Mouse (Mus musculus) telencephalon, adult 2 months (tissue): Measurements from ENCODE around the gene Cela1.

Source experiments
- DNase-seq: peaks from one replicate; pipeline ENCODE4 v3.0.0-alpha.2; 2011; ENCODE audit warnings: low read depth, low spot score

Cela1 gene

GRCm38 (mm10) chr15:100705376-100705775 lies 17.7 kb upstream of the Cela1 start:
- DNase-seq = no peak

DNA sequence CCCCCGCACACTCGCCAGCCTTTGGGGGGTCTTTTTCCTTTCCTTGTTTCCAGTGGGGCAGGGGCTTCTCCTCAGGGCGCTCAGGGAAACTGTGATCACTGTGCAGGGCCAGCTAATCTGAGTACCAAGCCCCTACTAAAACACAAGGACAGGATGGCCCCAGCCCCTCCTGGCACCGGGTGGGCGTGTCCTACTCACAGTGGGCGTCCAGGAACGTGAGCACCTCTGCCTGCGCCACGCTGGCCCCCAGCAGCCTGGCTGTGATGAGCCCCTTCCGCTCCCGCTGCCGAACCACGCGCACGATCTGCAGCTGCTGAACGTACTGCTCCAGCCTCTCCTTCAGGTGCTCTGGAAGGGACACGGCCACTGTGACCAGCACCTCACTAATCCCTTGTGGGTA lies 16.2 kb upstream of the Cela1 start:
- no peak for DNase-seq

GRCm38 (mm10) chr15:100701856-100702255 lies 14.1 kb upstream of the Cela1 start:
- no peak for DNase-seq

GRCm38 (mm10) chr15:100701108-100701507 lies 13.4 kb upstream of the Cela1 start:
- peak; percentile 16 for DNase-seq

- no peak for DNase-seq
Observed at GRCm38 (mm10) chr15:100700424-100700823, 12.7 kb upstream of the Cela1 start.

GRCm38 (mm10) chr15:100699386-100699785 lies 11.7 kb upstream of the Cela1 start:
- no peak for DNase-seq

DNA sequence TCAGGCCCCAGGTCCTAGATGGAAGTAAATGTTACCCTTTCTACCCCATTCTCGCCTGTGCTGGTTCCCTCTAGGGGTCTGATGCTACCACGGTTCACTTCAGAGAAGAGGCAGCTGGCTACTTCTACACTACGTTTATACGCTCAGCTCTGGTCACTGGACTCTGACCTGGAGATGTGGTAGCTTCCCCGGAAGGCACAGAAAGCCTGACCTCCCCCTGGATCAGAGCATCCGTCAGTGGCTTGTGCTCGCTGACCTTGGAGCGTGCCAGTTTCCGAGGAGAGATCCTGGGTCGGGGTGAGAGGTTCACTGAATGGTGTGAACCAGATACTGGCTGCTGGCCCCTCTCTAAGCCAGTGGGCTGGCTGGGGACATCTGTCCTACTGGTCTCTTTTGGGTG lies 10.4 kb upstream of the Cela1 start:
- DNase-seq = no peak

DNA sequence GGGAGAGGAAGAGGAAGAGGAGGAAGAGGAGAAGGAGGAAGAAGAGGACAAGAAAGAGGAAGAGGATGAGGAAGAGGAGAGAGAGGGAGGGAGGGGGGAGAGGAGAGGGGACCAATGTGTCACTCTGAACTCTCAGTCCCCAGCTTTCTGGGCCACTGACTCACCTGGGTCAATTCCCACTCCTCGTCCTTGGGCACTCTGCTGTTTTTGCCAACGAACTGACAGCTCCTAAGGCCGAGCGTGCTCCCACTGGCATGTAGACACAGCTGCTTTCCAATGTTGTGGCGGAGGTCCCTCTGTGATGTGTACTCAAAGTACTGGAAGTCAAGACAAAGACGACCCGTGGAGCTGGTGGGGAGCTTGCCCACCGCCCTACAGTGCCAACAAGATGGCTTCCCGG lies 6.7 kb upstream of the Cela1 start:
- DNase-seq = no peak

DNA sequence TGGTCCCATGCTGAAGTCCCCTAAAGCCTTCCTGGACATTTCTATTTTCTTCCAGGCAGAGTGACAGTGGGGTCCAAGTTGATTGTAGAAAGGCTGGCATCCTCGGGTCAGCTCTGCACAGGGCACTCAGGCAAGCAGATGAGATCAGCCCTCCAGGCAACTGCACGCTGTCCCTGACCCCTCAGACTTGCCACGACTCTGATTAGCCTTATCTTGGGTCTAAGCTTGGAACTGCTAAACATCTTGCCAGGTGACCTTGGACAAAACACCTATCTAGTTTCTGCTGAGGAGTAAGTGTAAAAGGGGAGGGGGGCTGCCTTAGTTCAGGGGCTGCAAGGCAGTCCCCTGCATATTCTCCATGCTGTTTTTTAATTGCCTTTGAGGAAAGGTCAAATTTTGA lies 4.3 kb upstream of the Cela1 start:
- DNase-seq = no peak

DNA sequence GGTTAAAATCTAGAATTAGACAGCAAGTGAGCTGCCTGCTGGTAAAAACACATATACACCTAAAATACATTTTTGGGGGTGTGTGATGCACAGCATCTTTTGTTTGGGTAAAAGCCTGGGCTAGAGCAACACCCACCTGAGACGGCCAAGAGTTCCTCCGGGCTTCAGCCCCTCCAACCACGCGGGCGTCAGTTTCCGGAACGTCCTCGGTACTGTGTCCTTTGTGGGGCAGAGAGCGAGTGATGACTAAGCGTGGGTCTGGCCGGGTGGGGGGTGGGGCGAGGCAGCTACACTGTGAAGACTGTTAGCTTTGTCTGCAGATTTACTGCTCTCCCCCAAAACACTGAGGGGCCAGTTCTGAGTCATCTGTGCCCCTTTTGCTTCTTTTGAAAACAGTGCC lies 732 bp downstream of the Cela1 start:
- DNase-seq = peak; percentile 29

DNA sequence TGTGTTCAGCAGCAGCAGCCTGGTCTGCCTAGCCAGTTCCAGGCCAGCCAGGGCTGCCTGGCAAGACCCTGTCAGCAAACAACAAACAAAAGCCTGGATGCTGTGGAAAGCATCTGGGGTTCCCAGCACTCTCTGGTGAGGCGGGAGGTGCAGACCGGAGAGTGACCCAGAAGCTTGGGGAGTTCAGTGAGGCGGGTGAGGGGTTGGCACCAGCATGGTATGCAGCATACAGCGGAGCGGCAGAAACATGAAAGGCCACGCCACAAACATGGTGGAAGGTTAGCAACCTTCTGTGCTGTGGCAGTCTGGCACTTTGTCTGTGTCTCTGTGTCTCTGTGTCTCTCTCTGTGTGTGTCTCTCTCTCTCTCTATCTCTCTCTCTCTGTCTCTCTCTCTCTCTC lies 1.3 kb downstream of the Cela1 start:
- DNase-seq = no peak

DNA sequence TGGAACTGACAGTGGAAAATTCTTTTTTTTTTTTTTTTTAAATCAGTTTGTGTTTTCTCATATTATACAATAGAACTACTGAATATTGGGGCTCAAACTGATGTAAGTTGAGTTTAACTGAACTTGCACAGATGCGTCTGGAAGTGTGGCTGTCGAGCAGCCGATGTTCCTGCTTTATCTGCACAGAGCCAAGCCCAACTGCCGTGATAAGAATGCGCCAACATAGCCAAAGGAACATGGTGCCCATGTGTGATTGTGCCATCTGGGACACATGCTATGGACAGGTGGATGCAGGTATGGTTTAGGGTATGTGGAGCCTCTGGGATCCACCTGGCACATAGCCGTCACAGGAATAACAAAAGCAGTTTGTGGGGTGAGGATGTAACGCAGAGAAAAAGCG lies 1.9 kb downstream of the Cela1 start:
- no peak for DNase-seq

- no peak for DNase-seq
Observed at GRCm38 (mm10) chr15:100685255-100685654, 2.5 kb downstream of the Cela1 start.

- no peak for DNase-seq
Observed at GRCm38 (mm10) chr15:100684450-100684849, 3.3 kb downstream of the Cela1 start.

GRCm38 (mm10) chr15:100683041-100683440 lies 4.7 kb downstream of the Cela1 start:
- peak; percentile 66 for DNase-seq

DNA sequence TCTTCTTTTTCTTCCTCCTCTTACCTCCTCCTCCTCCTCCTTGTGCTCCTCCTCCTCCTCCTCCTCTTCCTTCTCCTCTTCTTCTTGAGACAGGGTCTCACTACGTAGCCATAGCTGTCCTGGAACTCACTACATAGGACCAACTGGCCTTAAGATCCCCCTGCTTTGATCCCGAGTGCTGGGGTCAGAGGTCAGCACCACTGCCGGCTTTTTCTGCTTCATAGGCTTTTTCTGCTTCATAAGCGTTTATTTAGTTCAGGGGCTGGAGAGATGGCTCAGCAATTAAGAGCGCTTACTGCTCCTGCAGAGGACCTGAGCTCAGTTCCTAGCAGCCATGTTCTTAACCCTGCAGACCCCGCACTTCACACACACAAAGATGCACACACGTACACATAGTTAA lies 6.0 kb downstream of the Cela1 start:
- no peak for DNase-seq

GRCm38 (mm10) chr15:100680381-100680780 lies 7.3 kb downstream of the Cela1 start:
- no peak for DNase-seq

GRCm38 (mm10) chr15:100679005-100679404 lies 8.7 kb downstream of the Cela1 start:
- no peak for DNase-seq

GRCm38 (mm10) chr15:100678581-100678980 lies 9.1 kb downstream of the Cela1 start:
- DNase-seq = no peak

GRCm38 (mm10) chr15:100677675-100678074 lies 10.0 kb downstream of the Cela1 start:
- DNase-seq = no peak

DNA sequence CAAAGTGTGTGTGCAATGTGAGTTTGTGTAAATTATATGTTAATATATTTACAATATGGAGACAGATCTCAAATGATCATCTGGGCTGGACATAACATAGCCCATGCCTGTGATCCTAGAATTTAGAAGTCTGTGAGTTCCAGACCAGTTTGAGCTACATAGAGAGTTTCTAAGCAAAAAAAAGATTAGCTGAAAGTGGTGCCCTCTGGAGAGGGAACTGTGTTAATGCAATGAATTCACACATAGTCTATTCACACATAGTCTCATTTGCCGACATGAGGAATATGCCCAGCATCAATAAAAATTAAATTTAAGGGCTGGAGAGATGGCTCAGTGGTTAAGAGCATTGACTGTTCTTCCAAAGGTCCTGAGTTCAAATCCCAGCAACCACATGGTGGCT lies 11.2 kb downstream of the Cela1 start:
- no peak for DNase-seq

- DNase-seq = no peak
Observed at GRCm38 (mm10) chr15:100675486-100675885, 12.2 kb downstream of the Cela1 start.

DNA sequence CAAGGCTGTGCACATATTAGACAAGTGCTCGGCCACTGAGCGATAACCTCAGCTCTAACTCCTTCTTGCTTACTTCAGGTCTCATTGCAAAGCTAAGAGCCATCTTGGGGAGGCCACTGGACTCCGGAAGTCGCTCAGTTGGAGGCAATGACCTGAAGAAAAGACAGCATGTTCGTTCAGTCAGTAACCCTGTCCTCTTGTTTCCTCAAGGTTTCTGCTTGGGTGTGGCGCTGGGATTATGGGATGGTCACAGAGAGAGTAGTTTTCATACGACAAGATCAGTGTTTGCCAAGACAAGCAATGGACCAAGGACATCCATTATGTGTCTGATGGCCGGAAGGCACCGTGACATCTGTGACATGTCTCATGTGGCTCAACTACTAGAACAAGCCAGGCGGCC lies 13.2 kb downstream of the Cela1 start:
- no peak for DNase-seq

GRCm38 (mm10) chr15:100673585-100674391 lies 13.9 kb downstream of the Cela1 start:
- peak; percentile 62 for DNase-seq
